In the genomic region with DNA sequence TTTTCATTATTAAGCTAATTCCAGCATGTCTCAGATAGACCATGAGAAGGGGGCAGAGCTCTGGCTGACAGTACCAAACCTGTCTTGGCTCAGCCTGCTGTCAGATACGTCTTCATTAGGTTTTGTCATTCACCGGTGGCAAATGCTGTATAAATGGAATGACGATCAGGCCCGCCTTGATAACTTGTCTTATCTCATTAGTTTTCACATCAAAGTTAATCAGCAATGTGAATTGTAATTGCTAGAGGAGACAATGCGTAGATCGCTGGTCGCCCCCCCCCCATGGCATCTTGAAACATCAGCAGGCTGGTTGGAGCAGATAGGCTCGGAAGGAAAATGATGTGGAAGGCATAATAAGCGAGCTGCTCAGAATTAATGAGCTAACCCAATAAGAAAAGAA, we compare ENCODE assay signal across 14 mouse cellular contexts.
DNase-seq lines count a peak whose midpoint lies in the region; ATAC-seq and TF ChIP-seq lines count a peak whose summit lies in the region.
"Had no signal": no experiment of that assay in that cellular context is flagged by ENCODE, and none has a peak within 500 bp of the region (broad histone marks: within the 10 kb centered on the region; RNA-seq: fewer than 3 reads in every experiment).

No protein-coding gene starts in this region.

- intact Hi-C loops in heart, postnatal 36 days (cut with DNase I): no loop called here

- peaks cover 11% of the 10 kb centered on the region for H3K4me1 ChIP-seq in forebrain, embryonic 11.5 days (replicated peaks; ENCODE audit: control insufficient read depth, insufficient read depth, low read length)
- 0 out of 2 replicates have a peak, but pooled peaks cover 10% of the 10 kb centered on the region for H3K4me1 ChIP-seq in forebrain, postnatal 0 days (ENCODE audit: insufficient read depth)
- peaks cover 8% of the 10 kb centered on the region; the same call in 1 of the 2 replicates for H3K4me1 ChIP-seq in neural tube, embryonic 12.5 days
- H3K4me1 ChIP-seq: heart, embryonic 10.5 days; stomach, embryonic 15.5 days had no signal

- H3K4me2 ChIP-seq in forebrain, embryonic 11.5 days (ENCODE audit: low read depth, low read length, severe bottlenecking): peak overlapping the region; percentile 9; the same call in 1 of the 2 replicates
- no peak overlapping the region for H3K4me2 ChIP-seq in forebrain, postnatal 0 days (ENCODE audit: low read depth)
- H3K4me2 ChIP-seq in neural tube, embryonic 12.5 days (replicated peaks): no peak overlapping the region
- H3K4me2 ChIP-seq: lung, embryonic 14.5 days; stomach, embryonic 15.5 days had no signal

- H3K4me3 ChIP-seq in forebrain, embryonic 11.5 days (ENCODE audit: low read depth, low read length): no peak overlapping the region
- H3K4me3 ChIP-seq in forebrain, postnatal 0 days (ENCODE audit: low read depth, low read length): no peak overlapping the region
- H3K4me3 ChIP-seq in neural tube, embryonic 12.5 days: no peak overlapping the region
- H3K4me3 ChIP-seq: heart, embryonic 10.5 days; stomach, embryonic 15.5 days had no signal

- H3K9me3 ChIP-seq in forebrain, embryonic 11.5 days (ENCODE audit: control insufficient read depth, low read length): no peaks in the 10 kb centered on the region
- no peaks in the 10 kb centered on the region for H3K9me3 ChIP-seq in forebrain, postnatal 0 days (ENCODE audit: low read length)
- no peaks in the 10 kb centered on the region for H3K9me3 ChIP-seq in neural tube, embryonic 12.5 days
- H3K9me3 ChIP-seq: heart, embryonic 10.5 days; stomach, embryonic 15.5 days had no signal

- peak; percentile 60 for DNase-seq in forebrain, embryonic 11.5 days (ENCODE audit: low spot score)
- no peak for DNase-seq in forebrain, postnatal 0 days
- peak; percentile 12 for DNase-seq in mesoderm, embryonic 11.5 days (ENCODE audit: low read depth, low spot score)
- DNase-seq in heart, postnatal 36 days: no peak
- no peak for DNase-seq in gastrocnemius, adult 18-20 months (ENCODE audit: low spot score)
- no peak for DNase-seq in heart, adult 18-20 months
- DNase-seq in lung, postnatal 36 days: no peak
- DNase-seq: cerebellum, adult 2 months; kidney, postnatal 25 days; lung, embryonic 14.5 days had no signal

- peaks cover 7% of the 10 kb centered on the region; the same call in 1 of the 2 replicates for H3K27me3 ChIP-seq in forebrain, embryonic 11.5 days (ENCODE audit: control insufficient read depth, insufficient read depth, low read length)
- peaks cover 15% of the 10 kb centered on the region for H3K27me3 ChIP-seq in forebrain, postnatal 0 days (ENCODE audit: insufficient read depth, low read length)
- no peaks in the 10 kb centered on the region for H3K27me3 ChIP-seq in neural tube, embryonic 12.5 days (replicated peaks)
- H3K27me3 ChIP-seq: stomach, embryonic 15.5 days had no signal

- H3K36me3 ChIP-seq in forebrain, embryonic 11.5 days (ENCODE audit: control insufficient read depth, insufficient read depth, low read length): no peaks in the 10 kb centered on the region
- no peaks in the 10 kb centered on the region for H3K36me3 ChIP-seq in forebrain, postnatal 0 days (ENCODE audit: insufficient read depth)
- H3K36me3 ChIP-seq in neural tube, embryonic 12.5 days: no peaks in the 10 kb centered on the region
- H3K36me3 ChIP-seq: heart, embryonic 10.5 days; stomach, embryonic 15.5 days had no signal

- peak overlapping the region; percentile 32; the same call in 1 of the 2 replicates for H3K27ac ChIP-seq in forebrain, embryonic 11.5 days (ENCODE audit: low read depth, low read length)
- H3K27ac ChIP-seq in forebrain, postnatal 0 days (ENCODE audit: low read depth, low read length): no peak overlapping the region
- no peak overlapping the region for H3K27ac ChIP-seq in neural tube, embryonic 12.5 days
- H3K27ac ChIP-seq: heart, embryonic 10.5 days; stomach, embryonic 15.5 days had no signal

- TF ChIP-seq CTCF in forebrain, postnatal 0 days (IDR thresholded peaks at IDR 0.05; ENCODE audit: low read depth): no peak

- no peak overlapping the region for H3K9ac ChIP-seq in forebrain, embryonic 11.5 days (ENCODE audit: low read length)
- no peak overlapping the region for H3K9ac ChIP-seq in forebrain, postnatal 0 days
- no peak overlapping the region for H3K9ac ChIP-seq in neural tube, embryonic 12.5 days
- H3K9ac ChIP-seq: lung, embryonic 14.5 days; stomach, embryonic 15.5 days had no signal

- peak; percentile 58 for ATAC-seq in forebrain, embryonic 11.5 days (replicated peaks; ENCODE audit: low FRiP score)
- peak; percentile 45; the same call in 1 of the 2 replicates for ATAC-seq in forebrain, postnatal 0 days
- ATAC-seq in neural tube, embryonic 12.5 days (ENCODE audit: low FRiP score, low read depth): peak; percentile 67
- ATAC-seq: intestine, postnatal 0 days had no signal

- WGBS in forebrain, embryonic 11.5 days: 21% methylated on average over 9 of the region's 9 CpGs
- WGBS in forebrain, postnatal 0 days: 18% methylated on average over 9 of the region's 9 CpGs
- 38% methylated on average over 9 of the region's 9 CpGs for WGBS in neural tube, embryonic 12.5 days

Comparison
In these comparisons a context has a peak if more than half of its experiments do, and no peak if none do; other contexts are left out.
1. DNase-seq: peak in forebrain, embryonic 11.5 days (single experiment) and mesoderm, embryonic 11.5 days (single experiment); none in forebrain, postnatal 0 days (single experiment), heart, postnatal 36 days (0 of 2), gastrocnemius, adult 18-20 months (single experiment), heart, adult 18-20 months (0 of 2) and lung, postnatal 36 days (single experiment).
2. Peak in every context shown above with its lines, with median percentiles within 50 percentile points of each other: ATAC-seq.